Mouse (Mus musculus) C2C12 (cell line): ENCODE results near the gene 1110051M20Rik. TPM values are rescaled to one million over a fixed set of nuclear protein-coding genes. Genes with fewer than 3 reads are reported as not detected.

Experiments used
- H3K27me3 ChIP-seq: one replicate; pipeline ENCODE4 v1.6.1; 2011; ENCODE audit not compliant: control insufficient read depth, insufficient read depth, insufficient read length
- H3K36me3 ChIP-seq: one replicate; pipeline ENCODE4 v1.6.1; 2011; ENCODE audit not compliant: control insufficient read depth, insufficient read depth
- H3K4me3 ChIP-seq: one replicate; pipeline ENCODE4 v1.5.1; 2011; ENCODE audit warnings: mild to moderate bottlenecking, control low read depth; ENCODE audit not compliant: poor library complexity, insufficient read depth, severe bottlenecking
- H3K79me2 ChIP-seq: one replicate; pipeline ENCODE4 v1.6.1; 2011; ENCODE audit not compliant: control insufficient read depth, insufficient read depth
- H3K79me3 ChIP-seq: one replicate; pipeline ENCODE4 v1.6.1; 2011; ENCODE audit warnings: low read depth, control low read depth
- H3ac ChIP-seq: one replicate; pipeline ENCODE3; 2011; ENCODE audit warnings: low read depth; ENCODE audit not compliant: control insufficient read depth, insufficient read length
- CEBPB ChIP-seq: IDR thresholded peaks from one replicate; pipeline ENCODE4 v1.6.1; 2011; ENCODE audit warnings: low read depth, mild to moderate bottlenecking, control low read depth, moderate library complexity
- CTCF ChIP-seq: IDR thresholded peaks from one replicate; pipeline ENCODE4 v1.5.1; 2011; ENCODE audit not compliant: control insufficient read depth, insufficient read depth, insufficient read length
- FOSL1 ChIP-seq: IDR thresholded peaks from one replicate; pipeline ENCODE4 v1.8.0; 2011; ENCODE audit warnings: mild to moderate bottlenecking, low read length; ENCODE audit not compliant: poor library complexity, insufficient read depth, severe bottlenecking
- MAX ChIP-seq: IDR thresholded peaks from one replicate; pipeline ENCODE4 v1.6.1; 2011; ENCODE audit warnings: mild to moderate bottlenecking, control low read depth
- MYOD1 ChIP-seq: IDR thresholded peaks from one replicate; pipeline ENCODE4 v1.6.1; 2011; ENCODE audit warnings: low read depth; ENCODE audit not compliant: control insufficient read depth, insufficient read length
- MYOG ChIP-seq: IDR thresholded peaks from one replicate; pipeline ENCODE4 v1.6.1; 2011; ENCODE audit not compliant: control insufficient read depth, insufficient read length; ENCODE audit errors: extremely low read depth
- USF1 ChIP-seq: IDR thresholded peaks from one replicate; pipeline ENCODE4 v1.6.1; 2011; ENCODE audit warnings: low read depth, mild to moderate bottlenecking, control low read depth, moderate library complexity
- polyA plus RNA-seq: library from polyadenylated mRNA; unstranded; fragments of >200 nt; fragmentation: generic; extraction: Trizol; gene quantifications from one replicate; pipeline ENCODE4 v1.2.1, GENCODE M21; 2012; ENCODE audit warnings: missing spikeins

1110051M20Rik gene
- polyA plus RNA-seq, 1 experiment, result 27.5 TPM

- H3K4me3 ChIP-seq, result no peak overlapping the region
- H3K79me2 ChIP-seq, result no peaks in the 10 kb centered on the region
- H3ac ChIP-seq, result no peak overlapping the region
- no peaks in the 10 kb centered on the region for H3K79me3 ChIP-seq
- TF ChIP-seq CEBPB, result no peak
- no peak for TF ChIP-seq MYOD1
- TF ChIP-seq USF1, result no peak
- TF ChIP-seq MYOG, result no peak
- no peak for TF ChIP-seq FOSL1
- no peak for TF ChIP-seq MAX
- TF ChIP-seq CTCF, result no peak
- no peaks in the 10 kb centered on the region for H3K27me3 ChIP-seq
- H3K36me3 ChIP-seq, result no peaks in the 10 kb centered on the region
Observed at GRCm38 (mm10) chr2:91363272-91363671, 81.2 kb downstream of the 1110051M20Rik start.

GRCm38 (mm10) chr2:91361068-91361528, 83.4 kb downstream of the 1110051M20Rik start:
- Histone ChIP-seq H3K4me3 (no peak overlapping the region), H3K79me3 (no peaks in the 10 kb centered on the region), H3K36me3 (no peaks in the 10 kb centered on the region), H3K27me3 (no peaks in the 10 kb centered on the region), H3K79me2 (no peaks in the 10 kb centered on the region), H3ac (no peak overlapping the region)
- TF ChIP-seq MYOD1, result no peak
- TF ChIP-seq MAX, result no peak
- no peak for TF ChIP-seq CEBPB
- TF ChIP-seq CTCF, result no peak
- no peak for TF ChIP-seq MYOG
- TF ChIP-seq FOSL1, result no peak

GRCm38 (mm10) chr2:91355767-91356166, 88.7 kb downstream of the 1110051M20Rik start:
- Histone ChIP-seq H3K79me2 (no peaks in the 10 kb centered on the region), H3K36me3 (no peaks in the 10 kb centered on the region), H3ac (no peak overlapping the region), H3K27me3 (no peaks in the 10 kb centered on the region), H3K4me3 (no peak overlapping the region), H3K79me3 (no peaks in the 10 kb centered on the region)
- TF ChIP-seq FOSL1 (no peak), MAX (no peak), CEBPB (no peak)

GRCm38 (mm10) chr2:91354727-91355403, 89.6 kb downstream of the 1110051M20Rik start:
- TF ChIP-seq FOSL1 (no peak), CEBPB (no peak), MYOG (no peak), MYOD1 (no peak), CTCF (no peak)
- H3K4me3 ChIP-seq, result no peak overlapping the region
- no peaks in the 10 kb centered on the region for H3K79me2 ChIP-seq
- H3K27me3 ChIP-seq, result no peaks in the 10 kb centered on the region
- H3ac ChIP-seq, result no peak overlapping the region
- no peaks in the 10 kb centered on the region for H3K36me3 ChIP-seq
- H3K79me3 ChIP-seq, result no peaks in the 10 kb centered on the region

- Histone ChIP-seq H3K79me3 (no peaks in the 10 kb centered on the region), H3K27me3 (no peaks in the 10 kb centered on the region), H3K79me2 (no peaks in the 10 kb centered on the region), H3K4me3 (no peak overlapping the region), H3ac (no peak overlapping the region), H3K36me3 (no peaks in the 10 kb centered on the region)
- TF ChIP-seq MYOG (no peak), USF1 (no peak), CTCF (no peak), FOSL1 (no peak), CEBPB (no peak), MYOD1 (no peak), MAX (no peak)
Observed at GRCm38 (mm10) chr2:91353854-91354253, 90.7 kb downstream of the 1110051M20Rik start.

GRCm38 (mm10) chr2:91351841-91352240, 92.7 kb downstream of the 1110051M20Rik start:
- no peaks in the 10 kb centered on the region for H3K36me3 ChIP-seq
- H3ac ChIP-seq, result no peak overlapping the region
- TF ChIP-seq USF1, result no peak
- no peak for TF ChIP-seq CEBPB
- TF ChIP-seq CTCF, result no peak
- TF ChIP-seq MYOD1, result peak; percentile 69
- no peaks in the 10 kb centered on the region for H3K79me2 ChIP-seq
- H3K27me3 ChIP-seq, result no peaks in the 10 kb centered on the region
- no peaks in the 10 kb centered on the region for H3K79me3 ChIP-seq
- no peak overlapping the region for H3K4me3 ChIP-seq
